Mouse (Mus musculus) midbrain, embryonic 14.5 days (tissue): ENCODE measurements around the gene Tcf21. TPM values are rescaled to one million over a fixed set of nuclear protein-coding genes. Genes with fewer than 3 reads are reported as not detected.

ENCODE experiments used
- ATAC-seq: fragments of 200-750 bp; cut with Nextera tagmentation; 2 replicates; pipeline ENCODE4 v1.8.0; 2017; ENCODE audit warnings: moderate number of reproducible peaks, moderate library complexity; ENCODE audit not compliant: low FRiP score, low TSS enrichment
- DNase-seq: peaks from one replicate; pipeline ENCODE4 v3.0.0-alpha.2; 2015
- H3K27ac ChIP-seq: fragments of 300-500 bp; sonication (generic); replicated peaks from 2 replicates; pipeline ENCODE4 v1.5.1; 2014; ENCODE audit warnings: mild to moderate bottlenecking, low read depth, low read length, moderate library complexity
- H3K27me3 ChIP-seq: fragments of 300-500 bp; sonication (generic); 2 replicates; pipeline ENCODE4 v1.6.1; 2014; ENCODE audit warnings: low read length, control low read depth, mixed read lengths; ENCODE audit not compliant: control insufficient read depth, insufficient read depth
- H3K36me3 ChIP-seq: fragments of 300-500 bp; sonication (generic); 2 replicates; pipeline ENCODE4 v1.6.1; 2014; ENCODE audit warnings: low read length, control low read depth; ENCODE audit not compliant: control insufficient read depth, insufficient read depth
- H3K4me1 ChIP-seq: fragments of 300-500 bp; sonication (generic); 2 replicates; pipeline ENCODE4 v1.6.1; 2014; ENCODE audit warnings: mild to moderate bottlenecking, antibody characterized with exemption, low read length, control low read depth; ENCODE audit not compliant: control insufficient read depth, insufficient read depth
- H3K4me2 ChIP-seq: fragments of 300-500 bp; sonication (generic); 2 replicates; pipeline ENCODE4 v1.6.1; 2014; ENCODE audit warnings: mild to moderate bottlenecking, low read length, moderate library complexity
- H3K4me3 ChIP-seq: fragments of 300-500 bp; sonication (generic); replicated peaks from 2 replicates; pipeline ENCODE4 v1.5.1; 2014; ENCODE audit warnings: low read depth, low read length
- H3K9ac ChIP-seq: fragments of 300-500 bp; sonication (generic); replicated peaks from 2 replicates; pipeline ENCODE4 v1.6.1; 2014; ENCODE audit warnings: mild to moderate bottlenecking, low read length, moderate library complexity
- H3K9me3 ChIP-seq: fragments of 300-500 bp; sonication (generic); 2 replicates; pipeline ENCODE4 v1.6.1; 2016; ENCODE audit warnings: low read length, control low read depth, mixed read lengths; ENCODE audit not compliant: control insufficient read depth
- WGBS: fragments of 180-500 bp; shearing (Covaris S2); extraction: QIAGEN DNeasy Blood & Tissue Kit; methylation state at CpG from one replicate; pipeline ENCODE4 v1.1.7; 2014; 5-methylcytosine and 5-hydroxymethylcytosine counted together
- polyA plus RNA-seq: library from polyadenylated mRNA; unstranded; fragments of >200 nt; fragmentation: Nextera tagmentation; extraction: Ambion mirVana; gene quantifications from 2 replicates; pipeline ENCODE4 v1.2.1, GENCODE M21; 2014

Tcf21 gene
- polyA plus RNA-seq, 1 experiment from 2014 or later, result not detected

DNA sequence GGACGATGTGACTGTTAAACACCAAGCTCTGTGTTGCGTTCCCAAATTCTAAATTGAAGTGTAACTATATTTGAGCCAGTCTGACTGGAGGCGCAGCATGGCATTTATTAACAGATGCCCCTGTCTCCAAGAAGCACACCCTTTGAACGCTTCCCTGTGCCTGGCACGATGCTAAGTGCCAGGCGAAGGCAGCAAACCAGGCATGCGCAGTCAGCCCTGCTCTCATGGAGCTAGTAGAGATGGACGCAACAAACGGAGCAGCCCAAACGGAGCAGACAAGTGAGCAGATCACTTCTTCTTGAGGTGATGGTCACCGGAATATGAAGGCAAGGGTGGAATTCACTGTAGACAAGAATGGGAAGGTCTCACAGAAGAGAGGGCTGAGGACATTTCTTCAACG lies 8.1 kb downstream of the Tcf21 start:
- no peaks in the 10 kb centered on the region for H3K9me3 ChIP-seq
- H3K27me3 ChIP-seq, result peaks cover 68% of the 10 kb centered on the region
- H3K27ac ChIP-seq, result no peak overlapping the region
- H3K36me3 ChIP-seq, result no peaks in the 10 kb centered on the region
- no peak overlapping the region for H3K4me2 ChIP-seq
- H3K4me1 ChIP-seq, result no peaks in the 10 kb centered on the region
- ATAC-seq (no peak), DNase-seq (peak; percentile 59)
- 9% methylated on average over 12 of the region's 12 CpGs for WGBS
- no peak overlapping the region for H3K9ac ChIP-seq
- no peak overlapping the region for H3K4me3 ChIP-seq

DNA sequence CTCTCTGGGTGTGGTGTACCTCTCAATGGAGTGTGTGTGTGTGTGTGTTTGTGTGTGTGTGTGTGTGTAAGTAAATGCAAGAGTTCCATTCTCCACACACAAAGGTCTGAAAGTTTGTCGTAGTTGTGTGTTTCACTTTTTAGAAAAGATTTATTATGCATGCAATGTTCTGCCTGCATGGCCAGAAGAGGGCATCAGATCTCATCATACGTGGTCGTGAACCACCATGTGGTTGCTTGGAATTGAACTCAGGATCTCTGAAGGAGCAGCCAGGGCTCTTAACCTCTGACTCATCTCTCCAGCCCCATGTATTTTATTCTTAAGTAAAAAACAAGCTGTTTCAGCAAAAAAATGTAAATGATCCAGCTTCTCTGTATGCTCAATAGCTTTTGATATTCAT lies 37.3 kb downstream of the Tcf21 start:
- DNase-seq (no peak), ATAC-seq (no peak)
- H3K9me3 ChIP-seq, result no peaks in the 10 kb centered on the region
- no peaks in the 10 kb centered on the region for H3K36me3 ChIP-seq
- no peak overlapping the region for H3K4me2 ChIP-seq
- H3K9ac ChIP-seq, result no peak overlapping the region
- H3K27me3 ChIP-seq, result no peaks in the 10 kb centered on the region
- no peak overlapping the region for H3K27ac ChIP-seq
- no peaks in the 10 kb centered on the region for H3K4me1 ChIP-seq
- 58% methylated on average over 3 of the region's 3 CpGs for WGBS
- no peak overlapping the region for H3K4me3 ChIP-seq

DNA sequence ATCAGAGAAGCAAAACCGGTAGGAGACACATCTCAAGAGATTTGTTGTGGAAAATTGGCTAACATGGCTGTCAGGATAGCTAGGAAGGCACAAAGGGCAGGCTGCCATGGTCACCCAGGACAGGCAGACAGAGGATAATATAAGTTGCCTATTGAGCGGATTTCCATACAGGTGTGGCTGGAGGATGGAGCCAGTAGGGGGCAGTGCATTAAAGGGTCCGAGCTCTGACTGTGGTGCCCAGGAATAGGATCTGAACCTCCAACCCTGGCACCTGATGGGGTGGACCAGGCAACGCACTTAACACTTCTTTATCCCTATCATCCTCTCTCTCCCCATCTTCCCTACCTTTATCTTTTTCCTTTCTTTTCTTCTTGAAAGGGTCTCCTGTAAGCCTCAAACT lies 38.5 kb downstream of the Tcf21 start:
- Histone ChIP-seq H3K9me3 (no peaks in the 10 kb centered on the region), H3K4me1 (no peaks in the 10 kb centered on the region), H3K9ac (no peak overlapping the region), H3K36me3 (no peaks in the 10 kb centered on the region), H3K27me3 (no peaks in the 10 kb centered on the region), H3K4me3 (no peak overlapping the region), H3K4me2 (no peak overlapping the region), H3K27ac (no peak overlapping the region)
- 36% methylated on average over 4 of the region's 4 CpGs for WGBS
- DNase-seq (no peak), ATAC-seq (no peak)

DNA sequence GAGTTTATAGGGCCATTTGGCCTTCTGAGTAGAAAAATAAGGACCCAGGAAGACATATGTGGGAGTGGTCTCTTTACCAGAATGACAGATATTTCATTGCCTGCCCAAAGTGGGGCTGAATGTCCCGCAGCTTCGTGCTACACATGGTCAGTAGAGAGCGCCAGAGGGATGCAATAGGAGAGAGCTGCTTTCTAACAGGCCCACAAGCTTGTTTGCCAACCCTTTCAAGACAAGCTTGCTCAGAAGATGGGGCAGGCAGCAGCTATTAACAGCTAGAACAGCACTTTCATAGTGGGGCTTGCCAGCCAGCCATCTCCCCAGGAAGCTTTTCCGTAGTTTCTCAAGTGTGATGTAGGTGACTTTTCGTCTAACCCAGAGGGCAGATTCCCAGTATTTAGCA lies 42.0 kb downstream of the Tcf21 start:
- ATAC-seq, result no peak
- Histone ChIP-seq H3K9me3 (no peaks in the 10 kb centered on the region), H3K27me3 (no peaks in the 10 kb centered on the region), H3K4me2 (no peak overlapping the region), H3K27ac (no peak overlapping the region), H3K36me3 (no peaks in the 10 kb centered on the region), H3K9ac (no peak overlapping the region), H3K4me3 (no peak overlapping the region), H3K4me1 (no peaks in the 10 kb centered on the region)
- 20% methylated on average over 5 of the region's 5 CpGs for WGBS
- peak; percentile 75 for DNase-seq

- ATAC-seq (no peak), DNase-seq (peak; percentile 83)
- Histone ChIP-seq H3K36me3 (no peaks in the 10 kb centered on the region), H3K9ac (no peak overlapping the region), H3K4me2 (no peak overlapping the region), H3K27me3 (no peaks in the 10 kb centered on the region), H3K27ac (no peak overlapping the region), H3K4me1 (no peaks in the 10 kb centered on the region), H3K4me3 (no peak overlapping the region), H3K9me3 (no peaks in the 10 kb centered on the region)
- WGBS, result 16% methylated on average over 7 of the region's 7 CpGs
These were observed 43.8 kb downstream of the Tcf21 start for GRCm38 (mm10) chr10:22776007-22776698.

DNA sequence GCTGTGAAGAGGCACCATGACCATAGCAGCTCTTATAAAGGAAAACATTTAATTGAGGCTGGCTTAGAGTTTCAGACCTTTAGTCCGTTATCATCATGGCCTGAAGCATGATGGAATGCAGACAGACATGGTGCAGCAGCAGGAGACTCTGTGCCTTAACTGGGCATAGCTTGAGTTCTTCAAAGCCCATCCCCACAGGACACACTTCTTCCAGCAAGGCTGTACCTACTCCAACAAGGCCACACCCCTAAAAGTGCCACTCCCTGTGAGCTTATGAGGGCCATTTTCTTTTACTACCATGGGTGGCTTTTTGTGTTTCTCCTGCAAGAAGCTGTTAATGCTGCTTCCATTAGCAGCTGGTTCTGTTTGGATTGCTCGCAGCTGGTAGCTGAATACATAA lies 44.5 kb downstream of the Tcf21 start:
- ATAC-seq (no peak), DNase-seq (no peak)
- H3K4me2 ChIP-seq, result no peak overlapping the region
- H3K9me3 ChIP-seq, result no peaks in the 10 kb centered on the region
- no peaks in the 10 kb centered on the region for H3K4me1 ChIP-seq
- no peak overlapping the region for H3K4me3 ChIP-seq
- H3K9ac ChIP-seq, result no peak overlapping the region
- no peaks in the 10 kb centered on the region for H3K36me3 ChIP-seq
- H3K27ac ChIP-seq, result no peak overlapping the region
- WGBS, result 86% methylated on average over 2 of the region's 2 CpGs
- H3K27me3 ChIP-seq, result no peaks in the 10 kb centered on the region

- Histone ChIP-seq H3K27me3 (no peaks in the 10 kb centered on the region), H3K4me1 (no peaks in the 10 kb centered on the region), H3K36me3 (no peaks in the 10 kb centered on the region), H3K27ac (no peak overlapping the region), H3K4me3 (no peak overlapping the region), H3K9me3 (no peaks in the 10 kb centered on the region), H3K4me2 (no peak overlapping the region), H3K9ac (no peak overlapping the region)
- DNase-seq, result no peak
- ATAC-seq, result no peak
- 89% methylated on average over 3 of the region's 3 CpGs for WGBS
These were observed 45.3 kb downstream of the Tcf21 start for GRCm38 (mm10) chr10:22774626-22775025.

Other genes with a start within 250 kb of the Tcf21 start
- gene Slc2a12, start 175.2 kb downstream of the Tcf21 start, polyA plus RNA-seq, result 1.2 and 4.6 TPM in 2 replicates
- gene Tbpl1, start 88.2 kb downstream of the Tcf21 start, polyA plus RNA-seq, result 97.8 and 115 TPM in 2 replicates